Mouse (Mus musculus) lung, adult 2 months (tissue): ENCODE results near the gene Mprip. TPM values are rescaled to one million over a fixed set of nuclear protein-coding genes. Genes with fewer than 3 reads are reported as not detected.

Source experiments
- DNase-seq: peaks from one replicate; pipeline ENCODE4 v3.0.0; 2022
- H3K4me1 ChIP-seq: fragments of 200-500 bp; 2 replicates; pipeline ENCODE4 v1.6.1; 2011; ENCODE audit warnings: low read length; ENCODE audit not compliant: control insufficient read depth, insufficient read depth
- H3K4me3 ChIP-seq: fragments of 200-500 bp; replicated peaks from 2 replicates; pipeline ENCODE3; 2011; ENCODE audit warnings: low read depth, mild to moderate bottlenecking, control low read depth, low read length; ENCODE audit errors: extremely low read depth
- CTCF ChIP-seq: fragments of 200-500 bp; IDR thresholded peaks from 2 replicates; pipeline ENCODE4 v1.5.1; 2011; ENCODE audit warnings: mild to moderate bottlenecking, low read length, control low read depth; ENCODE audit not compliant: insufficient read depth
- POLR2A ChIP-seq: fragments of 200-500 bp; IDR thresholded peaks from 2 replicates; pipeline ENCODE4 v1.6.1; 2011; ENCODE audit warnings: low read depth, mild to moderate bottlenecking, control low read depth, low read length, borderline replicate concordance; ENCODE audit errors: extremely low read depth
- WGBS: fragments of 180-500 bp; shearing (Covaris S2); methylation state at CpG from one replicate; pipeline ENCODE4 v1.1.7; 2018; 5-methylcytosine and 5-hydroxymethylcytosine counted together
- polyA plus RNA-seq: library from polyadenylated mRNA; depleted of rRNA; stranded (reverse); fragments of >200 nt; gene quantifications from 2 replicates; pipeline ENCODE4 v1.2.3, GENCODE M21; 2012

The Mprip gene
- polyA plus RNA-seq, 1 experiment: 239 TPM

- Histone ChIP-seq H3K4me3 (no peak overlapping the region), H3K4me1 (no peaks in the 10 kb centered on the region)
- 93% methylated on average over 2 of the region's 2 CpGs for WGBS
- no peak for DNase-seq
- TF ChIP-seq POLR2A: no peak
- TF ChIP-seq CTCF: no peak
Measured at GRCm38 (mm10) chr11:59769307-59769706, 108.2 kb downstream of the Mprip start.

- TF ChIP-seq CTCF: no peak
- no peak for TF ChIP-seq POLR2A
- Histone ChIP-seq H3K4me1 (no peaks in the 10 kb centered on the region), H3K4me3 (no peak overlapping the region)
- no peak for DNase-seq
- 75% methylated on average over 6 of the region's 6 CpGs for WGBS
Measured at GRCm38 (mm10) chr11:59769738-59770137, 108.6 kb downstream of the Mprip start.

- no peak overlapping the region for H3K4me3 ChIP-seq
- H3K4me1 ChIP-seq: no peaks in the 10 kb centered on the region
- no peak for TF ChIP-seq POLR2A
- no peak for TF ChIP-seq CTCF
- no peak for DNase-seq
- WGBS: 73% methylated on average over 7 of the region's 7 CpGs
Measured at GRCm38 (mm10) chr11:59770753-59771152, 109.6 kb downstream of the Mprip start.

- WGBS: 84% methylated on average over 2 of the region's 2 CpGs
- H3K4me3 ChIP-seq: no peak overlapping the region
- H3K4me1 ChIP-seq: no peaks in the 10 kb centered on the region
- no peak for DNase-seq
- TF ChIP-seq POLR2A (no peak), CTCF (no peak)
Measured at GRCm38 (mm10) chr11:59772291-59772690, 111.2 kb downstream of the Mprip start.

- TF ChIP-seq POLR2A (no peak), CTCF (no peak)
- WGBS: 77% methylated on average over 4 of the region's 4 CpGs
- no peak for DNase-seq
- H3K4me1 ChIP-seq: no peaks in the 10 kb centered on the region
- H3K4me3 ChIP-seq: no peak overlapping the region
Measured at GRCm38 (mm10) chr11:59772902-59773301, 111.8 kb downstream of the Mprip start.

- 76% methylated on average over 4 of the region's 4 CpGs for WGBS
- DNase-seq: no peak
- Histone ChIP-seq H3K4me3 (no peak overlapping the region), H3K4me1 (0 out of 2 replicates have a peak, but pooled peaks cover under 1% of the 10 kb centered on the region)
- TF ChIP-seq POLR2A (no peak), CTCF (no peak)
Measured at GRCm38 (mm10) chr11:59774522-59774921, 113.4 kb downstream of the Mprip start.

DNA sequence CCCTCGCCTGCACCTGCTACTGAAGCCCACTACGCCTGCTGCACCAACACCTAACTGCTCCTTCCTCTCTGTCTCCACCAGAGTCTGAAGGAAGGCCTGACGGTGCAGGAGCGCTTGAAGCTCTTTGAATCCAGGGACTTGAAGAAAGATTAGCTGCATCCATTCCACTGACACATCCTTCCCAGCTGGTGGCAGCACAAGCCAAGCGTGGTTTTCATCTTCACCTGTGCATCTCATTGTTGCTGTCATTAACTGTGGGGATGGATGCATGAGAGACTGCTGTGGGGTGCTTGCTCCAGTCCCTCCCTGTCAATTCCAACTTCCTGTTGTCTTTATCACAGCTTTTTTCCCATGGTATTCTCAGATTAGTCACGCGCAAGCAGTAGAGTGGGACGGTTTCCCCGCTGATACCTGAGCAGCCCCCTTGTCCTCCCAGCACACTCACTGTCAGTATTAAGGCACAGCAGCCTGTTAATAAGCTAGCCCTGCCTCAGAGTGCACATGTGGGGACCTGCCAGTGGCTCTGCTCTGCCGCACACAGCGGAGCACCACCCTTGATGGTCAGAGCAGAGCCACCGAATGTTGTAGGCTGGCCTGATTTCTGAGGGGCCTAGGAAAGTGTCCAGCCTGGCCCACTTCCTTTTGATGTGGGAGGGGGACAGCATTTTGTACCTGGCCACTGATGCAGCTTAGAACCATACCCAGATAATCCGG lies 114.5 kb downstream of the Mprip start:
- TF ChIP-seq CTCF (no peak), POLR2A (no peak)
- Histone ChIP-seq H3K4me1 (0 out of 2 replicates have a peak, but pooled peaks cover 4% of the 10 kb centered on the region), H3K4me3 (no peak overlapping the region)
- no peak for DNase-seq
- WGBS: 88% methylated on average over 13 of the region's 13 CpGs

DNA sequence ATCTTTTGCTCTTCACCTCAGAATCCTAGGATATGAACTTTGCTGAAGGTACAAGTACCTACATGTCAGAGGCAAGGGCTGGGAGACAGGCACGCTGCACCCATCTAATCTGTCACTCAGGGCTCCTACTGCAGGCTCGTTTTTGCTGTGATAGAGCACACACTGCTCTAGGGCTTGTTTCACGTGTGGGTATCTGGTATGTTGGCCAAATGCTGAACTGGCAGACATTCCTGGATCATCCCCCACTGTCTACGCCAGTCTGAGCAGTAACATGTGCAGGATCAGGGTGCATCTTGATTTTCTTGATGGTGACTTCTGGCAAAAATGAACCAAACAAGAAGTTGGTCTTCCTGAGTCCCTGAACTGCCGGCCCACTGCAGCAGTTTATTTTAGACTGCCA lies 116.2 kb downstream of the Mprip start:
- WGBS: 85% methylated on average over 5 of the region's 5 CpGs
- no peak overlapping the region for H3K4me3 ChIP-seq
- H3K4me1 ChIP-seq: 0 out of 2 replicates have a peak, but pooled peaks cover 4% of the 10 kb centered on the region
- no peak for DNase-seq
- TF ChIP-seq POLR2A (no peak), CTCF (no peak)

DNA sequence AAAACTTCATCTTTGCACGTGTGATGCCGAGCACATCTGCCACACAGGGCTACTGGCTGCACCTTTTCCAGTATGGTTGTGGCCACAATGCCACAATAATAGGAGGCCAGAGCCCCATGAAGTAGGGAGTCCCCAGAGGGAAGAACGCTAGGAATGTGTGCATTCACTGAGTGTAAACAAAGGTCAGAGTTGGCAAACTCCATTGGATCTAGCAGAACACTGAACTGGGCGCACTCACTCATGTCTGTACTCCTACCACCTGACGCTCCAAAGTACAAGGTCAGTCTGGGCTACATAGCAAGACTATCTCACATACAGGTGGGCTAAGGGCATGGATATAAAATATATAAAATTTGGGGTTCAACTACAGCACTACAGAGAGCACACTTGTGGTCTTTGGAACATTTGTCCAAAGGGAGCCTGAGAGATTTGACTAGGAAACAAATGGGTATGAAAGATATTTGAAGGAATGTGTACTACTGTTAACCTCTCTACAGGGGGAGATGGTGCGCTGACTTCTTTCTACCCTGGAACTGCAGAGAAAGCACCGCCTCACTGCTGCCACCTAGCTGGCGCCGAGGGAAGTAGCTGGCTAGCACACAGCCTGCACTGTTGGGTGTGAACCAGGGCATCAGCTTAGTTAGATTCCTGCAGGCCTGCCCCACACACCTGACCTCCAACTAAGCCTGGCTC lies 117.2 kb downstream of the Mprip start:
- WGBS: 44% methylated on average over 9 of the region's 9 CpGs
- TF ChIP-seq POLR2A (no peak), CTCF (peak; percentile 97)
- DNase-seq: peak; percentile 73
- Histone ChIP-seq H3K4me3 (no peak overlapping the region), H3K4me1 (0 out of 2 replicates have a peak, but pooled peaks cover 4% of the 10 kb centered on the region)

- Histone ChIP-seq H3K4me1 (0 out of 2 replicates have a peak, but pooled peaks cover 4% of the 10 kb centered on the region), H3K4me3 (no peak overlapping the region)
- no peak for TF ChIP-seq POLR2A
- no peak for TF ChIP-seq CTCF
- no peak for DNase-seq
- 58% methylated on average over 1 of the region's 1 CpGs for WGBS
Measured at GRCm38 (mm10) chr11:59778874-59779223, 117.7 kb downstream of the Mprip start.
